Mouse (Mus musculus) myocyte (in vitro differentiated cells): ENCODE data around the gene Slc4a3. TPM values are rescaled to one million over a fixed set of nuclear protein-coding genes. Genes with fewer than 3 reads are reported as not detected.

Experiments
- H3K27me3 ChIP-seq: one replicate; pipeline ENCODE4 v1.6.1; 2011; ENCODE audit not compliant: control insufficient read depth, insufficient read depth, insufficient read length
- H3K36me3 ChIP-seq: one replicate; pipeline ENCODE4 v1.6.1; 2011; ENCODE audit not compliant: control insufficient read depth, insufficient read depth
- H3K4me2 ChIP-seq: one replicate; pipeline ENCODE4 v1.6.1; 2011; ENCODE audit warnings: low read depth, control low read depth
- H3K4me3 ChIP-seq: one replicate; pipeline ENCODE4 v1.5.1; 2011; ENCODE audit warnings: mild to moderate bottlenecking, control low read depth, moderate library complexity
- H3K79me2 ChIP-seq: one replicate; pipeline ENCODE4 v1.6.1; 2011; ENCODE audit not compliant: control insufficient read depth, insufficient read depth
- H3ac ChIP-seq: one replicate; pipeline ENCODE4 v1.6.1; 2011; ENCODE audit not compliant: control insufficient read depth, insufficient read length
- CEBPB ChIP-seq: IDR thresholded peaks from 2 replicates; pipeline ENCODE4 v1.6.1; 2011; ENCODE audit warnings: mild to moderate bottlenecking, moderate library complexity; ENCODE audit not compliant: poor library complexity, insufficient read depth, severe bottlenecking
- E2F4 ChIP-seq: IDR thresholded peaks from one replicate; pipeline ENCODE4 v1.6.1; 2011; ENCODE audit warnings: mild to moderate bottlenecking, control low read depth, moderate library complexity; ENCODE audit not compliant: insufficient read depth
- MAX ChIP-seq: IDR thresholded peaks from one replicate; pipeline ENCODE4 v1.6.1; 2011; ENCODE audit warnings: low read depth, mild to moderate bottlenecking, control low read depth
- MYOD1 ChIP-seq, 3 experiments: IDR thresholded peaks; one replicate each; pipeline ENCODE4 v1.6.1; 2011; ENCODE audit warnings: control low read depth in 2 of 3, low read depth in 2 of 3, mild to moderate bottlenecking in 2 of 3, moderate library complexity in 1 of 3; ENCODE audit not compliant: insufficient read length in 2 of 3, control insufficient read depth in 1 of 3
- MYOG ChIP-seq, 3 experiments: IDR thresholded peaks; one replicate each; pipeline ENCODE4 v1.6.1; 2011; ENCODE audit warnings: control low read depth in 2 of 3, low read depth in 2 of 3, mild to moderate bottlenecking in 2 of 3; ENCODE audit not compliant: insufficient read length in 2 of 3, control insufficient read depth in 1 of 3, insufficient read depth in 1 of 3
- POLR2A ChIP-seq: IDR thresholded peaks from one replicate; pipeline ENCODE4 v1.6.1; 2011; ENCODE audit warnings: low read depth, mild to moderate bottlenecking, control low read depth, moderate library complexity; ENCODE audit not compliant: insufficient read length
- POLR2AphosphoS2 ChIP-seq: IDR thresholded peaks from one replicate; pipeline ENCODE4 v1.6.1; 2011; ENCODE audit warnings: low read depth, control low read depth; ENCODE audit not compliant: insufficient read length
- REST ChIP-seq: IDR thresholded peaks from one replicate; pipeline ENCODE4 v1.6.1; 2011; ENCODE audit warnings: mild to moderate bottlenecking, control low read depth, moderate library complexity; ENCODE audit not compliant: insufficient read depth, insufficient read length
- SRF ChIP-seq: IDR thresholded peaks from one replicate; pipeline ENCODE4 v1.6.1; 2011; ENCODE audit warnings: low read depth; ENCODE audit not compliant: control insufficient read depth, insufficient read length
- TCF12 ChIP-seq: IDR thresholded peaks from one replicate; pipeline ENCODE4 v1.6.1; 2011; ENCODE audit warnings: mild to moderate bottlenecking, control low read depth; ENCODE audit not compliant: poor library complexity, insufficient read depth, severe bottlenecking
- TCF3 ChIP-seq: IDR thresholded peaks from one replicate; pipeline ENCODE4 v1.6.1; 2011; ENCODE audit warnings: low read depth, control low read depth; ENCODE audit not compliant: insufficient read length
- USF1 ChIP-seq: IDR thresholded peaks from one replicate; pipeline ENCODE4 v1.6.1; 2011; ENCODE audit warnings: low read depth, mild to moderate bottlenecking, control low read depth, moderate library complexity
- polyA plus RNA-seq: library from polyadenylated mRNA; unstranded; fragments of >200 nt; fragmentation: generic; extraction: Trizol; gene quantifications from one replicate; pipeline ENCODE4 v1.2.1, GENCODE M21; 2012; ENCODE audit warnings: missing spikeins

The Slc4a3 gene
- polyA plus RNA-seq, 1 experiment, result 48.6 TPM

DNA sequence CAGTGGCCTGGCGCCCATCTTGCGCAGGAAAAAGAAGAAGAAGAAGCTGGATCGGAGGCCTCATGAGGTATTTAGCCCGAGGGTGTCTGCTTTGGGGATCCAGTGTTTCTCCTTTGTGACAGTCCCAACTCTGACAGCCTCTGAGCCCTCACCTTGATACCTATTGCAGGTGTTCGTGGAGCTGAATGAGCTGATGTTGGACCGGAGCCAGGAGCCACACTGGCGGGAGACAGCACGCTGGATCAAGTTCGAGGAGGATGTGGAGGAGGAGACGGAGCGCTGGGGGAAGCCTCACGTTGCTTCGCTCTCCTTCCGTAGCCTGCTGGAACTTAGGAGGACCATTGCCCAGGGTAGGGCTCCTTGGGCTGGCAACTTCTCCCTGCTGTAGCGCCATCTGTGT is 4.5 kb downstream of the Slc4a3 start:
- H3K36me3 ChIP-seq, result no peaks in the 10 kb centered on the region
- no peak for TF ChIP-seq MAX
- no peak for TF ChIP-seq POLR2A
- no peak for TF ChIP-seq SRF
- TF ChIP-seq MYOD1 (IDR thresholded peaks at IDR 0.05; ENCODE audit: control insufficient read depth in 1 of 3, insufficient read length in 2 of 3, low read depth in 2 of 3), result no peak
- no peak for TF ChIP-seq REST

DNA sequence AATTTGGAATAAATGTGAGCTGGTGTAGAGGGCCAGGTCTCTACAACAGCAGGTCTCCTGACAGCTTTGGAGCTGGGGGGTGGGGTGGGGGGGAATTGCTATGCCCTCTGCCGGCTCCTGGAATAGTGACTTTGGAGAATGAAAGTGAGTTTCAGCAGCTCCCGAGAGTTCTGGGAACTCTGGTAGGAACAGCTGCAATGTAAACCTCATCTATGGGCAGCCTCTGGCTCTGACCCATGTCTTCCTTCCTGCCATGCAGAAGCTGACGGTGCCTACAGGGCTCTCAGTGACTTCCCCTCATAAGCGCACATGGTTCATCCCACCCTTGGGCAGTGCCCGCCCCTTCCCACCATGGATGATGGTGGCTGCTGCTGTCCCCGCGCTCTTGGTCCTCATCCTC is 9.6 kb downstream of the Slc4a3 start:
- Histone ChIP-seq H3K36me3 (no peaks in the 10 kb centered on the region), H3K4me2 (peak overlapping the region; percentile 58), H3K4me3 (no peak overlapping the region), H3ac (no peak overlapping the region), H3K27me3 (no peaks in the 10 kb centered on the region), H3K79me2 (no peaks in the 10 kb centered on the region)
- TF ChIP-seq SRF (no peak), E2F4 (no peak), TCF12 (no peak), MYOG (IDR thresholded peaks at IDR 0.05; ENCODE audit: control insufficient read depth in 1 of 3, insufficient read depth in 1 of 3, insufficient read length in 2 of 3, low read depth in 2 of 3) (peak in 2 of 3 experiments; percentile 75 to 86), MAX (no peak), TCF3 (no peak), REST (no peak), CEBPB (no peak), POLR2AphosphoS2 (no peak), POLR2A (peak; percentile 18), MYOD1 (IDR thresholded peaks at IDR 0.05; ENCODE audit: control insufficient read depth in 1 of 3, insufficient read length in 2 of 3, low read depth in 2 of 3) (peak; percentile 60 to 82 (median 79))

More for the DNA sequence above, 4.5 kb downstream of the Slc4a3 start:
- Histone ChIP-seq H3K79me2 (no peaks in the 10 kb centered on the region), H3K27me3 (no peaks in the 10 kb centered on the region), H3K4me2 (peak overlapping the region; percentile 45), H3ac (no peak overlapping the region), H3K4me3 (peak overlapping the region; percentile 5)

DNA sequence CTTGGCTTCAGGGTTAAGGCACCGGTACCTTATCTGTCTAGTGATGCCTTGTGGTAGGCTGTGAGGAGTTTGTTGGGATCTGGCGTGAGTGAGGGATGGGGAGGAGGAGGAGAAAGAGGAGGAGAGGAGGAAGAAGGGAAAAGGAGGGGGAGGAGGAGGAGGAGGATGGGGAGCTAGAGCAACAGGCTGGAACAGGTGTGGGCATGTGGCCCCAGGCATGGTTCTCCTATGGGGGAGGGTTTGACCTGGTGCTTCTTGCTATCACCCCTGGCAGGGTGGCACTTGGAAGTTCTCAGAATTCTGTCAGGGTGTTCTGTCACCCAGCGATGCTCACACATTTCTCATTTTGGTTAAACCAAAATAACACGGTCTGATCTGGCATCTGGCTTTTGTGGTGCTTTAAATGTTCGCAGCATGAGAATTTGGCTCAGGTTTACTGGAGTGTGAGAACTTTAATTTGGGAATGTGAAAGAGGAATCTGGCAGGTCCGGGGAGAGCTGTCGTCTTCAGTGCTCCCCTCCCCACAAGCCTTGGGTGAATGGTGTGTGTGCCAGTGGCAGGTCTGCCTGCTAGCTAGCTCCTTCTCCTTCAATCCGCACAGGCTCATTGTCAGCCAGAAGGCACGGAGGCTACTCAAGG is 10.2 kb downstream of the Slc4a3 start:
- no peaks in the 10 kb centered on the region for H3K27me3 ChIP-seq
- peak overlapping the region; percentile 55 for H3K4me2 ChIP-seq
- H3K4me3 ChIP-seq, result no peak overlapping the region
- no peaks in the 10 kb centered on the region for H3K79me2 ChIP-seq
- H3K36me3 ChIP-seq, result no peaks in the 10 kb centered on the region
- no peak overlapping the region for H3ac ChIP-seq
- TF ChIP-seq SRF, result no peak
- TF ChIP-seq MAX, result no peak
- no peak for TF ChIP-seq REST
- TF ChIP-seq MYOG (IDR thresholded peaks at IDR 0.05; ENCODE audit: control insufficient read depth in 1 of 3, insufficient read depth in 1 of 3, insufficient read length in 2 of 3, low read depth in 2 of 3), result peak in 1 of 3 experiments; percentile 71
- no peak for TF ChIP-seq CEBPB
- peak in 2 of 3 experiments; percentile 69 to 82 for TF ChIP-seq MYOD1 (IDR thresholded peaks at IDR 0.05; ENCODE audit: control insufficient read depth in 1 of 3, insufficient read length in 2 of 3, low read depth in 2 of 3)

DNA sequence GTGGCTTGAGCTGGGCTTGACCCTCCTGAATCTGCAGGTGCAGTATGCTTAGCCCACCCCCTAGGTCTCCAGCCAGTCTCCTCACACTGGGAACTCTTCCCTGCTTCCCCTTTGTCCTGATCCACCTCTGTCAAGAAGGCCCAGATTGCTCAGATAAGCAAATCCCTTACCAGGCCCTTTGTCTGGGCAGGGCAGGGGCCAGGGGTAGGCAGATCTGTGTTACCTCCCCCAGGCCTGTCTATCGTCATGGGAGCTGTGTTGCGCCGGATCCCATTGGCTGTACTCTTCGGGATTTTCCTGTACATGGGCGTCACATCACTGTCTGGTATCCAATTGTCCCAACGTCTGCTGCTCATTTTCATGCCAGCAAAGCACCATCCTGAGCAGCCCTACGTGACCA is 11.0 kb downstream of the Slc4a3 start:
- no peaks in the 10 kb centered on the region for H3K79me2 ChIP-seq
- H3K4me2 ChIP-seq, result peak overlapping the region; percentile 55
- TF ChIP-seq TCF12 (no peak), SRF (no peak), USF1 (no peak), MYOG (IDR thresholded peaks at IDR 0.05; ENCODE audit: control insufficient read depth in 1 of 3, insufficient read depth in 1 of 3, insufficient read length in 2 of 3, low read depth in 2 of 3) (no peak), TCF3 (no peak), POLR2A (no peak)
- H3ac ChIP-seq, result no peak overlapping the region
- H3K4me3 ChIP-seq, result no peak overlapping the region
- no peaks in the 10 kb centered on the region for H3K36me3 ChIP-seq
- no peaks in the 10 kb centered on the region for H3K27me3 ChIP-seq

DNA sequence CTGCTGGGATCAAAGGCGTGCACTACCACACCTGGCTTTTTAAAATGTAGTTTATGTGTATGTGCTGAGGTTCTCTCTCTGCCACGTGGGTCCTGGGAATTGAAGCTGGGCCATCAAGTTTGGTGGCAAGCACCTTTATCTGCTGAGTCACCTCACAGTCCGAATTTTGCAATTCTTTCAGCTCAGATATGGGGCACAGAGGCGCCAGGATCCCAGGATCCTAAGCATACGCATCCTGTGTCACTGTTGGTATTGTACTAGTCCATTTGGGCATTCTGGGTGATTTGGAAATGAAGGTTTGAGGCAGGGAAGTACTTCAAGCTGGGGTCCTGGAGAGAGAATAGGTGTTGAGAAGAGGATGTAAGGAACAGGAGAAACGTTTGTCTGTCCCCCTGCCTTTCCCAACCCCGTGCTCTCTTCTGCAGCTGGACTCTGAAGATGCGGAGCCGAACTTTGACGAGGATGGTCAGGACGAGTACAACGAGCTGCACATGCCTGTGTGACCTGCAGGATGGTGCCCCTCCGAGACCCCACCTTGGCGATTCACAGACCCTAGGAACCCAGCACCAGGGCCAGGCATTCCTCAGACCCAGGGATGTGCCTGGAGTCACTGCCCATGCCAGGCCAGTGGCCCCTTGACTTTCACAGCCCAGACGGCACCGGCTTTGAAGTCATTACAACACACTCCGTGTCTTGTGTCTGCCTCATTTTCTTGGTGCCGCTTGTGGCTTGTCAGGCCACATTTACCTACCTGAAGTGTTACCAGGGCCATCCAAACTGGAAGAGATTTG is 12.5 kb downstream of the Slc4a3 start:
- Histone ChIP-seq H3ac (no peak overlapping the region), H3K4me2 (peak overlapping the region; percentile 37), H3K36me3 (no peaks in the 10 kb centered on the region), H3K4me3 (no peak overlapping the region), H3K79me2 (no peaks in the 10 kb centered on the region), H3K27me3 (no peaks in the 10 kb centered on the region)
- TF ChIP-seq TCF12, result no peak
- no peak for TF ChIP-seq POLR2AphosphoS2
- no peak for TF ChIP-seq REST
- TF ChIP-seq POLR2A, result no peak
- TF ChIP-seq E2F4, result no peak
- TF ChIP-seq TCF3, result no peak
- no peak for TF ChIP-seq USF1
- no peak for TF ChIP-seq MAX
- no peak for TF ChIP-seq SRF
- no peak for TF ChIP-seq CEBPB
